Mouse (Mus musculus): Measurements from ENCODE around the gene Scimp. TPM values are rescaled to one million over a fixed set of nuclear protein-coding genes. Genes with fewer than 3 reads are reported as not detected.

Scimp gene
- polyA plus RNA-seq, 2 experiments = 0.10 to 0.51 TPM

DNA sequence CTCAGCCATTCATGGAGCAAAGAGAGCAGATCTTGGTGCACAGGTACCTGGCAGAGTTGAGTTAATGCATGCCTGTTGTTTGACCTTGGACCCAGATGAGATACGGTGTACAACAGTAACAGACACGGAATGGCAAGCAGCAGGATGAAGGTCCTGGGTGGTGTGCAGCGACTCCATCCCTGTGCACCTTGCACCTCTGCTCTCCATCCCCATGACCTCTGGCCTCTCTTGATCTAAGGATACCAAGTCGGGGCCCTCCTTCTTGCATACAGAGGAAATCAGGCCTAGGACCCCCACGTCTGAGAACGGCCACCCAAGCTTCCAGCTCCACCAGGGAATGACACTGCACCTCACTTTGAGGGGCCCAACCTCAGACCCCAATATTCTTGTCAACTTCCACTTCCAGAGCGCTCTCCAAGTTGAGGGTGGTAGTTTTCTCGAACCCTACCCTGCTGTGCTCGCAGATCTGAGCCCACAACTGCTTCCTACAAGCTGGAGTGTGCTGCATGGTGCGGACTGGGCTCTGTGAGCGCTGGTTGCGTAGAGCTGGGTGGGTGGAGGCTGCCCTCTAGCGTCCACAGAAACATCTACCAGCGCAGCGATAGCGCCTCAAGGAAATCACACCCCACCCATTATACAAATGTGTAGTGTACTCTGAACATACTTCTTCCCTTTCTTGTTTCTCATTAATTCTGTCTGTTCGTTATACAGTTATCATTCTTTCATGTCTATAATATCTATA is 35.4 kb downstream of the Scimp start:
- Histone ChIP-seq H3K36me3 (replicated peaks; ENCODE audit: control insufficient read depth, insufficient read depth, low read depth) (no peaks in the 10 kb centered on the region), H3K27ac (no peak overlapping the region), H3K9ac (replicated peaks) (no peak overlapping the region), H3K27me3 (ENCODE audit: control insufficient read depth, insufficient read depth, low read length) (no peaks in the 10 kb centered on the region), H3K9me3 (ENCODE audit: control insufficient read depth, low read length) (no peaks in the 10 kb centered on the region), H3K4me2 (ENCODE audit: low read depth) (no peak overlapping the region), H3K4me1 (replicated peaks; ENCODE audit: control insufficient read depth in 2 of 2, insufficient read depth in 2 of 2, low read length in 1 of 2) (no peaks in the 10 kb centered on the region; a peak in 1 of 4 replicates), H3K4me3 (ENCODE audit: insufficient read depth in 1 of 2, low read depth in 2 of 2, low read length in 2 of 2) (no peak overlapping the region)
- peak; percentile 47; the same call in 1 of the 2 replicates for ATAC-seq (ENCODE audit: insufficient read depth)
- TF ChIP-seq CTCF (IDR thresholded peaks at IDR 0.05; ENCODE audit: low read depth) (peak; percentile 96), EP300 (IDR thresholded peaks at IDR 0.05; ENCODE audit: low read depth) (no peak)
- WGBS (ENCODE audit: insufficient replicate concordance) = 24% methylated on average over 17 of the region's 17 CpGs
- peak; percentile 32 to 47 (median 47) for DNase-seq (ENCODE audit: low read depth in 3 of 3, low spot score in 3 of 3)

GRCm38 (mm10) chr11:70770804-70771203 is 41.6 kb downstream of the Scimp start:
- H3K27ac ChIP-seq = no peak overlapping the region
- 53% methylated on average over 3 of the region's 3 CpGs for WGBS (ENCODE audit: insufficient replicate concordance)
- no peaks in the 10 kb centered on the region for H3K36me3 ChIP-seq (replicated peaks; ENCODE audit: control insufficient read depth, insufficient read depth, low read depth)
- no peak overlapping the region for H3K4me2 ChIP-seq (ENCODE audit: low read depth)
- no peaks in the 10 kb centered on the region for H3K9me3 ChIP-seq (ENCODE audit: control insufficient read depth, low read length)
- TF ChIP-seq EP300 (IDR thresholded peaks at IDR 0.05; ENCODE audit: low read depth) (no peak), CTCF (IDR thresholded peaks at IDR 0.05; ENCODE audit: low read depth) (no peak)
- no peaks in the 10 kb centered on the region for H3K27me3 ChIP-seq (ENCODE audit: control insufficient read depth, insufficient read depth, low read length)
- ATAC-seq (ENCODE audit: insufficient read depth) (no peak), DNase-seq (ENCODE audit: low read depth in 3 of 3, low spot score in 3 of 3) (no peak)
- no peak overlapping the region for H3K9ac ChIP-seq (replicated peaks)
- no peak overlapping the region for H3K4me3 ChIP-seq (ENCODE audit: insufficient read depth in 1 of 2, low read depth in 2 of 2, low read length in 2 of 2)
- H3K4me1 ChIP-seq (replicated peaks; ENCODE audit: control insufficient read depth in 2 of 2, insufficient read depth in 2 of 2, low read length in 1 of 2) = peaks cover 0 to 4% of the 10 kb centered on the region in 2 experiments; a peak in 3 of 4 replicates

GRCm38 (mm10) chr11:70765776-70766445 is 46.5 kb downstream of the Scimp start:
- Histone ChIP-seq H3K36me3 (replicated peaks; ENCODE audit: control insufficient read depth, insufficient read depth, low read depth) (no peaks in the 10 kb centered on the region), H3K27me3 (ENCODE audit: control insufficient read depth, insufficient read depth, low read length) (no peaks in the 10 kb centered on the region), H3K4me2 (ENCODE audit: low read depth) (no peak overlapping the region), H3K9ac (replicated peaks) (no peak overlapping the region), H3K9me3 (ENCODE audit: control insufficient read depth, low read length) (no peaks in the 10 kb centered on the region), H3K4me1 (replicated peaks; ENCODE audit: control insufficient read depth in 2 of 2, insufficient read depth in 2 of 2, low read length in 1 of 2) (peaks cover 0 to 10% of the 10 kb centered on the region in 2 experiments), H3K27ac (no peak overlapping the region), H3K4me3 (ENCODE audit: insufficient read depth in 1 of 2, low read depth in 2 of 2, low read length in 2 of 2) (no peak overlapping the region)
- 51% methylated on average over 16 of the region's 16 CpGs for WGBS (ENCODE audit: insufficient replicate concordance)
- DNase-seq (ENCODE audit: low read depth in 3 of 3, low spot score in 3 of 3) (no peak), ATAC-seq (ENCODE audit: insufficient read depth) (no peak)
- TF ChIP-seq EP300 (IDR thresholded peaks at IDR 0.05; ENCODE audit: low read depth) (no peak), CTCF (IDR thresholded peaks at IDR 0.05; ENCODE audit: low read depth) (no peak)

DNA sequence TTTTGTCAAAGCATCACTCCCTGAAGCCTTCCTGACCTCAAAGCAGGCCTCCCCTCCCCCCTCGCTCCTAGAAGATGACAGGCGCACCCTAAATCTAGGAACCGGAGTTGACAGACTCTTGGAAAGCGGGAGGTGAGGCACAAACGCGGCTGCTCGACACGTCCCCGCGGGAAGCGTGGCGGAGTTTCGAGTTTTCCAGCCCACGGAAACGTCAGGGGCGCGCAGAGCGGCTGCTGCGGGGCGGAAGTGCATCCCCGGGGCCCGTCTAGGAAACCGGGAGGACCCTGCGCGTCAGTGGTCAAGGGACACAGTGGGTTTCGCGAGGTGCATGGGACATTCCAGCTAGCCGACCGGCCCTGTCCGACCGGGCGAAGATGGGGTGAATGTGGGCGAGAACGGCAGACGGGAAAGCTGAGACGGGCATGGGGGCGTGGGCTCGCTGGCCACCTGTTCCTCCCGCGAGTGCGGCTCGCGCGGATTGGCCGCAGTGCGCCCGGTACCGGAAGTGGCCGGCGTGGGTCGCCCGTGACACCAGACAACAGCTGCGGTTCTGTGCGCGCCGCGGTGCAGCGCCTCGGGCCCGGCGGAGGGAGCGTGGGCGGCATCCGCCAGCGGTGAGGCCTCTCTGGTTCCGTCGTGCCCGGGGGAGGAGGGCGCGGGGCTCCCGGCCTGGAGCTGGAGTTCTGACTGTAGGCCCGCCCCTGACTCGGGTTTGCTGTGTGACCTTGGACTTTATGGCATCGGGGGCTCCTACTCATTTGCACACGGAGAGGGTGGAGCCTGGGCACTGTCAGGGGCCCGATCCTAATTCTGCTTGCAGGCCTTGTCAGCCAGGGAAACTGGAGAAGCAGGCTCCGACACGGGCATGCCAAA is 48.2 kb downstream of the Scimp start, which contains the start of gene Zfp3:
Gene Zfp3 (plus strand): TSS at position 274 of the 873 bp plus-strand sequence.
- DNase-seq (ENCODE audit: low read depth in 3 of 3, low spot score in 3 of 3) = peak; percentile 38 to 48 (median 40)
- Histone ChIP-seq H3K27me3 (ENCODE audit: control insufficient read depth, insufficient read depth, low read length) (no peaks in the 10 kb centered on the region), H3K4me1 (replicated peaks; ENCODE audit: control insufficient read depth in 2 of 2, insufficient read depth in 2 of 2, low read length in 1 of 2) (peaks cover 0 to 10% of the 10 kb centered on the region in 2 experiments), H3K9me3 (ENCODE audit: control insufficient read depth, low read length) (no peaks in the 10 kb centered on the region), H3K36me3 (replicated peaks; ENCODE audit: control insufficient read depth, insufficient read depth, low read depth) (no peaks in the 10 kb centered on the region), H3K4me2 (ENCODE audit: low read depth) (peak within 1 kb of the TSS; percentile 85), H3K27ac (0 out of 2 replicates have a peak within 1 kb of the TSS, but pooled peaks have one; percentile 4), H3K4me3 (ENCODE audit: insufficient read depth in 1 of 2, low read depth in 2 of 2, low read length in 2 of 2) (peak within 1 kb of the TSS; percentile 71 to 72), H3K9ac (replicated peaks) (peak within 1 kb of the TSS; percentile 81)
- TF ChIP-seq EP300 (IDR thresholded peaks at IDR 0.05; ENCODE audit: low read depth) (no peak), CTCF (IDR thresholded peaks at IDR 0.05; ENCODE audit: low read depth) (no peak)
- peak; percentile 83 for ATAC-seq (ENCODE audit: insufficient read depth)
- 1% methylated on average over 77 of the region's 78 CpGs for WGBS (ENCODE audit: insufficient replicate concordance)

All from liver, embryonic 14.5 days (tissue).